Mouse (Mus musculus) liver, adult (tissue): ENCODE measurements around the gene Pex11a.

ENCODE experiments used
- GATA4 ChIP-seq: IDR thresholded peaks from 2 replicates; pipeline ENCODE4 v1.6.1; 2014; ENCODE audit warnings: mild to moderate bottlenecking, low read length; ENCODE audit not compliant: insufficient replicate concordance

Pex11a gene

DNA sequence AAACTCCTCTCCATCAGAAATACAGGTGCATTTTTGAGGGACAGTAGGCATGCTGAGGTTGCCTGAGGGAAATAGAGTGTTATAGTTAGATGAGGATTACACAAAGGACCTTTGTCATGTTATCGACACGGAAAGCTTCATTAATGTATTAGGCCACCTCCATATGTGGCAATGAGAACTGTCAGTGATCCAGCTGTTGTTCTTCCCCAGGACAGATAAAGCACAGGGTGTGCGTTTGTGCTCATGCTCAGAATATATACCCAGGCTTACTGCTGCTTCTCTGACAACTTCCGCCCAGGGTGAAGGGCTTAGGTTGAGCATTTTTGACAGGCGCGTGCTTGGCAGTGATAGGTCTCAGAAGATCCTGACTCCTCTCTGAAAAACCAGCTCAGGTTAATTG lies 6.6 kb upstream of the Pex11a start:
- TF ChIP-seq GATA4, result no peak

DNA sequence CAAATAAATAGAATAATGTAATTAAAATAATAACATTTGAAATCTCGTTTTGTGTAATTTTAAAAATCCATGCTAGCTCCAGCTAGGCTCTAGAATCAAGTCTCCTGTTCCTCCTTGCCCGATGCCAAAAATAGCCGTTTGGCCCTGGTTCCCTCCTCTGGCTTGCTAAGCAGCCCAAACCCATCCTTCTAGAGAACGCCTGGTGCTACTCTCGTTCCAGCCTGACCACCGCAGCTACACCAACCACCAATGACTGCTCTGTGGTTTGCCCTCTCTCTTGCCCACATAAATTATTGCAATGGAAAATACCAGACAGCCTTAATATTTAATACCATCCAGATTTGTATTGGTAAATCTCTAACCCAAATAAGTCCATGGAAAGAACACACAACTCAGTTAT lies 4.7 kb upstream of the Pex11a start:
- TF ChIP-seq GATA4, result no peak

DNA sequence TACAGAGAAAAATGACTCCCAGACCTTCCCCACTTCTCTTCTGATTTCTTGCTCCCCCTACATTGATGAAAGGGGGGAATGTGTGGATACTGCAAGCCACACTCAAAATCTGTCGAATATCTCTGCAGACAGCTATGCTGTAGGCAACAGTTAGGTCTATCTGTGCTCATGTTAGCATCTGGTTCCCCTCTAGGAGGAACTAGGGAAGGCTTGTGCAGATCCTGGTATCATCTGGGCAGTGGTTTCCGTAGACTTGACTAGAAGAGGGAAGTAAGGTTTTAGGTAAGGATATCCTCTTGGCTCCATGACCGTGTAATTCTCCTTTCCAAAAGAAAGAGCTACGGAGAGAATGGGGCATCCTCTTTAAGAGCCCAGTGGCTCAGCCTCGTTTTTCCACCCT lies 1.7 kb upstream of the Pex11a start:
- no peak for TF ChIP-seq GATA4

DNA sequence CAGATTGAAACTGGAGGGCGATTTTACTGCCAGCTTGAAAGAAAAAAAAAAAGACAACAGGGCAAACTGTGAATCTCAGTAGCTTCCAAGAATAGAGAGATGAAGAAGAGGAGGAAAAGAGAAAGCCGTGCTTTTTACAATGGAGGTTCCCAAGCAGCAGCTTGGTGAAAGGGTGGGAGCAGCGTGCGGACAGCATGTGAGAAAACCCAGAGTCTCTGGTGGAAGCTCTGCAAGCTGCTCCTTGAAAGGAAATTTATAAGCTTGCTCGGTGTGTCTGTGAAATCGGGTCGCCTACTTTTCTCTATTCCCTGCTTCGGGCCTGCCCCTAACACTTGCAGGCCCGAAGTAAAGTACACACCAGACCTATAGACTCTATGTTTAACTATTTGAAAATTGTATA lies 1.1 kb upstream of the Pex11a start:
- TF ChIP-seq GATA4, result no peak

DNA sequence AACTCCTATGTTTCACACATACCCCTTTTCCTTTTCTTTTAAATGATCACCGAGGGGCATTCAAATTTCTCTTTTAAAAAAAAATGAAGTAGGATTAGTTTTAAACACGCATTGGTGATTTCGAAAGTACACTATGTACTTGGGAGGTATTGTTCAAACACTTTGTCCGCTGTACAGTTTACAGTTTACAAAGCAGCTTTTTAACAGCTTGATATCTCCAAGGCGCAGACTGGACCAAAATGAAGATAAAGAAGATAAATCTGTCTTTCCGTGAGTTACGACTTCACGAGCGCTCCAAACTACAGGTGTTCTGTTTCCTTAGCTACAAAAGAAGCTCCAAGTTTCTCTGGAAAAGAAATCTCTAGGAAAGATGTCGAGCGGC lies 663 bp downstream of the Pex11a start:
- TF ChIP-seq GATA4, result no peak

DNA sequence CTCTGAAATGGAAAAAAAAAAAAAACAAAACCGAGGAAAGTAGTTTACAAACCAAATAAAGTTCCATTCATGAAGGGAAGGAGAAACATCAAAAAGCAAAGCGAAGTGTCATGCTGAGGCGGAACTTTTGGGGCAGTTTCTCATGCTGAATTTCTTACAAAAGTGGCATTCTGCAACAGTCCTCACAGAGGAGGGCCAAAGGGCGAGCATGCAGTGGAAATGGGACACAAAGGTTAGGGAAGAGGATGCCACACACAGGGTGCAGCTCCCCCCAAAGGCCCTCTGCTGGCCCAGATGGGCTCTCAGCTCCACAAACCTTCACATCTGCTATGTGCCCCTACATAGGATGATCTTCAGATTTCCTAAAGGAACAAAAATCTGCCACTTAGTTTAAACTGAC lies 2.7 kb downstream of the Pex11a start:
- TF ChIP-seq GATA4, result no peak

DNA sequence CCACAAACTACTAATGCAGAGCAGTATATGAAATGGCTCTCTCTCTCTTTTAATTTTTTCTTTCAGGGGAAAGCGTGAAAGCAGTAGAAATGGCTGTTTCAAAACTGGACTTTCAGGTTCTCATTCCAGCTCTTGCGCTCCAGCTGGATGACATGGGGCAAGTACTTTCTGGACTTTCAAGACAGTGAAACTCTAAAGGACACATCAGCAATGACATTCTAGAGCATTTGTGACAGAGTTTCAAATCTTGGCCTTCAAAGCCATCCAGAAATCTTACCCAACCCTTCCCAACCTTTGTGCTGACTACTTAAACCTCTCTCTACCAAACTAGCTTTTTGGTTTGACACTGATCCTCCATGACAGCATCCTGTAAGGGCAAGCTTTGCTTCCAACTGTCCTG lies 4.0 kb downstream of the Pex11a start:
- TF ChIP-seq GATA4, result no peak

DNA sequence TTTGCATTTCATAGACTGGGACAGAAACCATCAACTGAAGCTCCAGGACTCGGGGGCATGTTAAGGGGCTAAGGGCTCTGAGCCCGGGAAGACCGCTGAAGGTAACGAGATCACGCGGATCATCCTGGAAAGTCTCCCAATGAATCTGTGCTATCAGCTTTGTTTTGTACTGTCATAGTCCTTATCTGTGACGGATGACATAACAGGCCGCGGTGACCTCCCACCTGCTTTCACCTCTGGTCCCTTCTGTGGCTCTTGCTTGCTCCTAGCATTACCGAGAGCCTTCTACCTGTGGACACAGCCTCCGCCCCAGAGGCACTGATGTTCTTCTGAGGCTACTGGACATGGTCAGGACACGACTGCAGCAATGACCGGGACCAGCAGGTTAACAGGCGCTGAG lies 6.4 kb downstream of the Pex11a start:
- peak; percentile 97 for TF ChIP-seq GATA4

DNA sequence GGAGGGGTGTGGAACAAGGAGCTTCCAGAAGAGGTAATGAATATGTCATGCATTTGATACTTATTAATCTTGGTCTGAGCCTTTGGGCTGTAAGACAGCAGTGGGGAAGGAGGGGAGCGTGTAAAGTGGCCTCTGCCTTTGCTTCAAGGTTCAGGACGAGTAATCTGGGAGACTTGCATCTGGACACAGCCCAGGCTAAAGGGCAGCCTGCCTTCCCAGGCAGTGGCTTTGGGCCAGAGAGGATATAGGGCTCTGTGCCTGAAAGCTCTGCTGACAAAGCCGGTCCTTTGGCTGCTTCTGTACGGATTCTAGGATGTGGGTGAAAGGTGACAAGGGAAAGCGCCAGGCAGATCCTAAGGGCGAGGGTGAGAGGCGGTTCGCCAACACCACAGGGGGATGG lies 8.4 kb downstream of the Pex11a start:
- peak; percentile 35; the same call in 1 of the 2 replicates for TF ChIP-seq GATA4

DNA sequence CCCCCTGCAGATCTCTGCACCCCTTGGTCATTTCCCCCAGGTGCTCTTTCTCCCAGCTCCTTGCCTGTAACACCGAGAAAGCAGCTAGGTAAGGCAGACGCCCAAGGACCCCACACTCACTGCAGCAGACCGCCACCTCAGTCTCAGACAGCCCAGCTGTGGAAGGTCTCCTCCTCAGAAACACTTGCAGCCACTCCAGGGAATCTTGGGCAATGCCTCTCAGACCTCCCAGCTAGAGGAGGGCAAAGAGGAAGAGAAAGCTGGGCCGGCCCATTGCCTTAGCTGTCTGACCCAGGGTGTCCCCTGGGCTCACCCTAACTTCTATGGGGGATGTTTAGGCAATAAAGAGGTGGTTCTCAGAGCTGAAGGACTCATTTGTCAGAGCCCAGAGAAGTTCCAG lies 10.3 kb downstream of the Pex11a start, which contains the start of gene Plin1:
Plin1 (minus strand) TSS at position 282 of the 400 bp plus-strand sequence.
- no peak for TF ChIP-seq GATA4

DNA sequence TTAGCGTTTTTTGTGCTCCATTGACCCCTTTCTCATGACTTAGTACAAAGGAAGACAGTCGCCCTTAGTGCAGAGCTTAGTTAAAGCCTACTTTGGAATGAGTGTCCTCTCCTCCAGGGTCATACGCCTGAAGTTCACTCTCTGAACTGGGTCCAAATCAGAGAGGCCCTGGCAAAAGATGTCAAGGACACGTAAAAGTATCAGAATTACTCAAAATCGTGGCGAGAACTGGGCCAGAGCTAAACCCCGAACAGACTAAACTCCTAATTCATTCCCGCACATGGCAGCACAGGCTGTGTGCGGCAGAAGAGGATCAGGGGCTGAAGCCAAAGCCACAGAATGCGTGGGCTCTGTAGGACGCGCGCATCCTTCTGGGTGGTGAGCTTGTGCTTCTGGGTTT lies 11.5 kb downstream of the Pex11a start:
- TF ChIP-seq GATA4, result no peak

DNA sequence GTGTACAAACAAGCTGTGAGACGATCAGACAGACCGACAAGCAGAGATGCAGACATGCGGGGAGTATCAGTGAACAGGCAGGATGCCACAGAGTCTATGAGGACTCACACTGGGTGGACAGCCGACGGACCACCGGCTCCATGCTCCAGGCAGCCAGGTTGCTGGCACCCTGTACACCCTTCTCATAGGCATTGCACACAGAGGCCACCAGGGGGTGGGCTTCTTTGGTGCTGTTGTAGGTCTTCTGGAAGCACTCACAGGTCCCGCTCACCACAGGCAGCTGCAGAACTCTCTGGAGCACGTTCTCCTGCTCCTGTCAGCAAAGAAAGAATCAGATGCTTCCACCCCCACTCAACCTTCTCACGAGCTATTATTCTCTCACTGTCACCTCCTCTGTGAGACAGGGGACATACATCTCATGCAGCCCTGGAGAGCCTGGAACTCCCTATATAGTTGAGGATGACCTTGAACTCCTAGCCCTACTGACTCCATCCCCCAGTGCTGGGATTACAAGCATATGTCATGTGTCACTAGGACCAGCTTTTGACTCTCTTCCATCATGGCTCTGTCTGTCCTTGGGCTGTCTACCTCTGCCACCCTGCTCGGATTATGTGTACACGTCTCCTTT lies 13.1 kb downstream of the Pex11a start:
- no peak for TF ChIP-seq GATA4

DNA sequence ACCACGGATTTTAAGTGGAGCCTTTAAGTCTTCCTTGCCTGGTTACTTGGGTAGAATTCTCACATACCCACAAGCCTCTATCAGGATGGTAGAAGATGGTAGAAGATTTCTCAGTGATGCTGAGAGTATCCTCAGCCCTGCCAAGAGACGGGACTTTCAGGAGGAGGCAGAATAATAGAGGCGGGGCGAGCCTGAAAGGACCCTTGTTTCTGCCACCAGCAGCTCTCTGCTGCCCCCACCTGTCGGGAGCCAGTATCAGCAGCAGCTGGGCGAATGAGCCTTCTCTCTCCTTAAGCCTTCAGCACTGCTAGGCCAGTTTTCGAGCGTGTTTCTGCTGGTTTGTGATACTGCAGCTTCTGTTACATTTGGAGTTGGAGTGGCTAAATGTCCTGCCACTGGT lies 13.8 kb downstream of the Pex11a start:
- no peak for TF ChIP-seq GATA4

DNA sequence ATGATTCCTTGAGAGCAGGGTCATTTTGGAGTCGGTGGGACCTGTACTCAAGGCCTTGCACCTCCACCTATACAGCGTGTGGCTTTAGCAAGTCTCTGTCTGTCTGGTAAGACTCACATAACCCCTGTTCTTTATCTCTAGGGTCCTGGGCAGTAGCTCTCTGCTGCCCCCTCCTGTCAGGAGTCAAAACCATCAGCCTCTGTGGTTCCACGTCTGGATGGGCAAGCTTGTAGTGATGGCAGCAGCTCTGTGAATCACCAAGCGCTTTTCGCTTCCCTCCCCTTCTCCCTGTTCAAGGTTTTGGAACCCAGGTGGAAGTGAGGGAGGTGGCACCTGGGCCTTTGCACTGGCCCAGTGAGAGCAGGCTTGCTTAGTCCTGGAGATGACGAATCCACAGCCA lies 14.7 kb downstream of the Pex11a start:
- peak; percentile 27; the same call in 1 of the 2 replicates for TF ChIP-seq GATA4

DNA sequence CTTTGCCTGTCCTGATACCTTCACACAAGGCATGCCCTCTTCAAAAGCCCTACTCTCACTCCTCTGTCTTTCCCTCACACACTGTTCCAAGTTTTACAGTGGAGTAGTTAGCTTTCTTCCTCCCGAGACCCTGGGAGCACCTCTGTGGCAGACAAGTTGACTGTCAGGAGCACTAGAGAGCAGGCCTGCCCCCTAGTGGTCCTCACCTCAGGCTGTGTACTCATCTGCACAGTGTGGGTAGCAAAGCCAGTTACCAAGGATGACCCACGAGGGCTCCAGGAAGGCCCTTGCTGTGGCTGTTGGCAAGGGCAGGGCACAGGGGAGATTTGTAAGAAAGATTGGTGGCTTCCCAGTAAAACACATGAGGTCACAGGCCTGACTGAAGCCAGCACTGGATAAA lies 15.8 kb downstream of the Pex11a start:
- no peak for TF ChIP-seq GATA4

DNA sequence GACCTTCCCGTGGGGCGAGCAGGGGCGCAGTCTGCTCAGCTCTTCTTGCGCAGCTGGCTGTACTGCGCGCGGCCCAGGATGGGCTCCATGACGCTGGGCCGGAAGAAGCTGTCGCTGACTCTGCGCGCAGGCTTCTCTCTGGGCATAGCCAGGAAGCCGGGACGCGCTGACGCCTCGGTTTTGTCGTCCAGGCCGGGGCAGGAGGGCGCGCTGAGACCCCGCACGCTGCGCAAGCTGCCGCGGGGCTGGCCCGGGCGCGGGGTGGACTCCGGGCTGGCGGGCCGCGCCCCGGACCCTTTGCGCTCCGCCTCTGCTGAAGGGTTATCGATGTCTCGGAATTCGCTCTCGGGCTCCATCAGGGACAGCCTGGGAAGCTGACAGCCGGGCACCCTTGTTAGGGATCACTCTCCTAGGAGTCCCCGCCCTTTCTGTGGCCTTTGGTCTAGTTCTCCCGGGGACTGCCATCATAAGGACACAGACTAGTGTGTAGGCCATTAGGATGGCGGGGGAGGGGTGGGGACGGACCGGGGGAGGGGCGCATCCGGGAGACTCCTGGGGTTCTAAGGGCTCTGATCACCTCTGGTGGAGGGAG lies 21.4 kb downstream of the Pex11a start:
- no peak for TF ChIP-seq GATA4
